Mouse (Mus musculus) C2C12 (cell line): Measurements from ENCODE around the gene Etfa.
A peak's percentile ranks its signal among the peaks of the same experiment; 100 is the strongest.

Experiments used
- CEBPB ChIP-seq: IDR thresholded peaks from one replicate; pipeline ENCODE4 v1.6.1; 2011; ENCODE audit warnings: low read depth, mild to moderate bottlenecking, control low read depth, moderate library complexity
- CTCF ChIP-seq: IDR thresholded peaks from one replicate; pipeline ENCODE4 v1.5.1; 2011; ENCODE audit not compliant: control insufficient read depth, insufficient read depth, insufficient read length
- MYOD1 ChIP-seq: IDR thresholded peaks from one replicate; pipeline ENCODE4 v1.6.1; 2011; ENCODE audit warnings: low read depth; ENCODE audit not compliant: control insufficient read depth, insufficient read length
- USF1 ChIP-seq: IDR thresholded peaks from one replicate; pipeline ENCODE4 v1.6.1; 2011; ENCODE audit warnings: low read depth, mild to moderate bottlenecking, control low read depth, moderate library complexity

- TF ChIP-seq CTCF (peak; percentile 47), CEBPB (no peak), MYOD1 (no peak), USF1 (no peak)
Measured at GRCm38 (mm10) chr9:55535907-55536306, 23.9 kb upstream of the Etfa start.
